Mouse (Mus musculus) kidney, adult 2 months (tissue): ENCODE data around the gene Abca6. TPM values are rescaled to one million over a fixed set of nuclear protein-coding genes. Genes with fewer than 3 reads are reported as not detected.
A peak's percentile ranks its signal among the peaks of the same experiment; 100 is the strongest.

Source experiments
- DNase-seq: peaks from one replicate; pipeline ENCODE4 v3.0.0; 2021
- H3K27ac ChIP-seq: fragments of 200-500 bp; 2 replicates; pipeline ENCODE4 v1.5.1; 2012; ENCODE audit warnings: low read depth, low read length, control low read depth, inconsistent platforms; ENCODE audit not compliant: insufficient read depth
- H3K27me3 ChIP-seq: fragments of 200-500 bp; replicated peaks from 2 replicates; pipeline ENCODE4 v1.6.1; 2012; ENCODE audit warnings: mild to moderate bottlenecking, moderate library complexity, low read length, inconsistent platforms; ENCODE audit not compliant: control insufficient read depth, insufficient read depth
- H3K36me3 ChIP-seq: fragments of 200-500 bp; 2 replicates; pipeline ENCODE4 v1.6.1; 2012; ENCODE audit warnings: mild to moderate bottlenecking, moderate library complexity, low read length, inconsistent platforms; ENCODE audit not compliant: control insufficient read depth, insufficient read depth
- H3K4me1 ChIP-seq: fragments of 200-500 bp; 2 replicates; pipeline ENCODE4 v1.6.1; 2011; ENCODE audit warnings: low read length; ENCODE audit not compliant: control insufficient read depth, insufficient read depth
- H3K4me3 ChIP-seq: fragments of 200-500 bp; 2 replicates; pipeline ENCODE4 v1.5.1; 2011; ENCODE audit warnings: mild to moderate bottlenecking, low read depth, low read length, control low read depth; ENCODE audit not compliant: insufficient read depth
- CTCF ChIP-seq: fragments of 200-500 bp; conservative IDR thresholded peaks from 2 replicates; pipeline ENCODE4 v1.5.1; 2011; ENCODE audit warnings: low read depth, mild to moderate bottlenecking, control low read depth, low read length, moderate library complexity, mixed read lengths; ENCODE audit not compliant: insufficient read depth, insufficient read length
- POLR2A ChIP-seq: fragments of 200-500 bp; IDR thresholded peaks from one replicate; pipeline ENCODE4 v1.6.1; 2011; ENCODE audit warnings: low read depth, low read length, control low read depth
- WGBS: fragments of 180-500 bp; shearing (Covaris S2); methylation state at CpG from one replicate; pipeline ENCODE4 v1.1.7; 2018; 5-methylcytosine and 5-hydroxymethylcytosine counted together
- polyA plus RNA-seq: library from polyadenylated mRNA; depleted of rRNA; stranded (reverse); fragments of >200 nt; gene quantifications from 2 replicates; pipeline ENCODE4 v1.2.3, GENCODE M21; 2012

Gene Abca6
- polyA plus RNA-seq, 1 experiment, result 0.56 TPM

DNA sequence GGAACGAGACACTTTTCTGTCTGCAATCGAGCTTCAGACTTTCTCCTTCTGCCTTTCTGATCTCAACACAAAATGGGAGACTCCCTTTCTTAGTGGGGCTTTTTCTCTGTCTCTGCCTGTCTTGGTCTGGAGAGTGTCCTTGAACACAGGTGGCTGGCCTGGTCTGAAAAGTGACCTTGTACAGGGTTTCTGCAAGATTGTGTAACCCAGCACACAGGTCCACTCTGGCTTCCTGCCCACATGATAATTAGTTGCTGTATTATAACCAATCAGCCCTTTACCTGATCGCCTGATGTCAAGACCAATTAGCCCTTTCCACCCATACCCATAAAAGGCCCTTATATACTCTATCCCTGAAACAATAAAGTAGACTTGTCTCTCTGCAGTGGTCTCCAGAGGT is 52.7 kb downstream of the Abca6 start:
- DNase-seq, result no peak
- no peak for TF ChIP-seq POLR2A
- no peak for TF ChIP-seq CTCF
- WGBS, result 76% methylated on average over 3 of the region's 3 CpGs

DNA sequence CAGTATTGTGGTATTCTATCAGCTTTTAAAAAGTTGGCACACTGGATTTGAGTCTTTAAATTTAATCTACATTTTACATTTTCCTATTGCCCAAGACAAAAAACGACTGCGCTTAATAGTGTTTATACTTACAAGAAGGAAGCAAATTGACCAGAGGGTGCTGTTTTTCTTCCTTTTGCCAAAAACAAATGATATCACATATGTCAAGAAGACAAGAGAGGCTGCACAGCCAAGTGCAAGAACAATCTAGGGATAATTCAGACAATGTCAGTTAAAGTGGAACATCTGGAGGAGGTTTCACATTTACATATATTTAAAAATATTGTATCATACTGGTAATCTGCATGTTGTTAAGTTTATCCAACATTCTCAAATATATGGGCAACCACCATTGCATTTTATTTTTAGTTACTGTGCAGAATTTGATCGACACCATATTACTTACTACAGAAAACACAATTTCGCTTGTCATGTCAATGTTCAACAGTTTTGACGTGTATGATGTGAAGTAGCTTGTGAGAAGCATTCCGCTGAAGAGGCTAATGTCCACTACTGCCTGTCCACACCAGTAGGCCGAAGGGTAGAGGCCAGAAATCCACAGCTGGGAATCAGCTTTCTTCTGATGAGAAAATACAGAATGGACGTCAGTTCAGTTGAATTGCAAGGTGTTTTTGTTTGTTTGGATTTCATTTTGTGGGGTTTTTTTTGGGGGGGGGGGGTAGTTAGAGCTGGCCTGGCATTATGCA is 54.8 kb downstream of the Abca6 start:
- TF ChIP-seq POLR2A (no peak), CTCF (no peak)
- no peaks in the 10 kb centered on the region for H3K36me3 ChIP-seq
- no peak overlapping the region for H3K4me3 ChIP-seq
- no peak for DNase-seq
- H3K4me1 ChIP-seq, result no peaks in the 10 kb centered on the region
- H3K27me3 ChIP-seq, result no peaks in the 10 kb centered on the region
- 85% methylated on average over 8 of the region's 8 CpGs for WGBS
- H3K27ac ChIP-seq, result no peak overlapping the region

More for the DNA sequence above, 52.7 kb downstream of the Abca6 start:
- H3K27ac ChIP-seq, result no peak overlapping the region
- no peak overlapping the region for H3K4me3 ChIP-seq
- no peaks in the 10 kb centered on the region for H3K36me3 ChIP-seq
- no peaks in the 10 kb centered on the region for H3K27me3 ChIP-seq
- H3K4me1 ChIP-seq, result no peaks in the 10 kb centered on the region

DNA sequence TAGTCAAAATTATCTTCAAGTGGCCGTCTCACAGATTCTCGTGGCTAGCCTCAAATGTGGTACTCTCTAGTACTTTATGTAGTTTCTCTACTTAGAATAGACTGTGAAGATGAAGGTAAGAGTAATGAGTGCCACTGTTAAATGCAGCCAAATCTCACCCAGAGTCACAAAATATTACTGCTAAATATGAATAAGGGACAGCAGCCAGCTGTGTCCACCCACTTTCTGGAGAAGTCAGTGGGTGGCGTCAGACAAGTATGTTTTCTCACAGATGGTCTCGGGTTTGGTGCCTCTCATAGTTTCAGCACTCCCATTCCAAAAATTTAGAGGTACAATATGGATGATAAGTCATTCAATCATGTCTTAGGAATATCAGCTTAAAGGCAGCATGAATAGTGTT is 56.3 kb downstream of the Abca6 start:
- no peaks in the 10 kb centered on the region for H3K36me3 ChIP-seq
- no peak overlapping the region for H3K27ac ChIP-seq

DNA sequence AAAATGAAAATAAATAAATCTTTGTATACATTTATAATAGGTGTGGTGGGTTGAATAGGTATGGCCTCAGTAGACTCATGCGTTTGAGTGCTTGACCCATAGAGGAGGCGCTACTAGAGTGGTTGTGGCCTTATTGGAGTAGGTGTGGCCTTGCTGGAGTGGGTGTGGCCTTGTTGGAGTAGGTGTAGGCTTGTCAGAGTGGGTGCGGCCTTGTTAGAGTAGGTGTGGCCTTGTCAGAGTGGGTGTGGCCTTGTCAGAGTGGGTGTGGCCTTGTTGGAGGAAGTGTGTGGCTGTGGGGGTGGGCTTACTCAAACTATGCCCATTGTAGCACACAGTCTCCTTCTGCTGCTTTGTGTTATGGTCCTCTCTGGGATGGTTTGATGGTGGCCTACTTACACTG is 80.4 kb downstream of the Abca6 start:
- TF ChIP-seq CTCF, result no peak
- no peak for TF ChIP-seq POLR2A
- WGBS, result over 99% methylated on average over 3 of the region's 3 CpGs
- H3K4me3 ChIP-seq, result no peak overlapping the region
- H3K4me1 ChIP-seq, result no peaks in the 10 kb centered on the region
- H3K36me3 ChIP-seq, result no peaks in the 10 kb centered on the region
- no peak for DNase-seq
- no peak overlapping the region for H3K27ac ChIP-seq
- no peaks in the 10 kb centered on the region for H3K27me3 ChIP-seq

More for the DNA sequence above, 56.3 kb downstream of the Abca6 start:
- no peaks in the 10 kb centered on the region for H3K4me1 ChIP-seq
- 86% methylated on average over 4 of the region's 4 CpGs for WGBS
- no peak overlapping the region for H3K4me3 ChIP-seq
- no peak for DNase-seq
- no peaks in the 10 kb centered on the region for H3K27me3 ChIP-seq
- TF ChIP-seq POLR2A (no peak), CTCF (no peak)

DNA sequence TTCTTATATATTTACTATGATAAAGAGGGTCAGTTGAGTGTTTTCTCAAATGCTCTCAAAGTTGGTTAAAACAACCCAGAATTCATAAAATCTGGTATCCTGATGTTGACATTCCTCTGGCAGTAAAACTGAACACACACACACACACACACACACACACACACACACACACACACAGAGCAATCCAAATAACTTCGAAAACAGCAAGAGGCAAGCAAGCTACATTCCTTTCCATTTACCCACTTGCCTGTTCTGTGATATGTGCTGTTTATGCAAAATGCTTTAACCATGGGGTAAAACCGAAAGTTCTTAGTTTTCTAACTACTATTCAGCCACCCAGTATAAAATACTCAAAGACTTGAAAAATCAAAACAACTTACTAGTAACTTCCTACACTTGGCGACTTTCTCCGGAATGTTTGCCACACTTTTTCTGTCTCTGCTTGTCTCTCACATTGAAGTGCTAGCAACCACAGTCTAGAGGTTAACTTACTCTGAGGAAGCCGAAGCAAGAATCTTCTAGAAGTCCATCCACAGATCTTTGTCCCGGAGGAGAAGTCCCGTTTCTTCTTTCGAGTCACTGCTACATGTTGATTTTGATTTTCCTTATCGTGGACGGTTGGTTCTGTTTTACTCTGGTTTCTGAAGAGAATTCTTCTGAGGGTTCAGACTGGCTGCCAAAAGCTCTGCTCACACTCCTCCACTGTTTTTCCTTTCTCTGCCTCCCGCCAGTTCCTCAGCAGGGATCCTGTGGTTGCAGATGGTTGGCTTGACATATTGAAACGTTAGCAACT is 83.9 kb downstream of the Abca6 start, which contains the start of gene Abca9:
Gene Abca9 (minus strand): TSS at position 738 of the 793 bp plus-strand sequence.
- 52% methylated on average over 12 of the region's 12 CpGs for WGBS
- H3K4me3 ChIP-seq, result peak within 1 kb of the TSS; percentile 18; the same call in 1 of the 2 replicates

DNA sequence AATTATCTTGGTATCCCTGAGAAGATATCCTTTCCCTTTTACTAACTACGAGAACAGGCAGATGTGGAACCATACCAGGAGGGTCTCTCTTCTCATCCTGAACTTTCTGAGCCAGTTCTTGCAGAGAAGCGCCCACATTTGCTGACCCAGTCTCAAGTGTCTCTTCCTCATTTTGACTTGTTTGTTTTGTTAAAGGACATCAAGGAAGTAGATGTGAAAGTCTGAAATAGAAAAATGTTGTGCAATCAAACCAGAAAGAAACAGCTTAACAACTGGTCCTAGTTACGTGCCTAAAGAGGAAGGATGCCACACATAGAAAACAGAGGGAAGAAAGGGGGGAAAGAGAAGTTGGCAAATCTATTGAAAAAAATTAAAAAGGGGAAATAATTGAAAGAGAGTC is 85.8 kb downstream of the Abca6 start:
- Histone ChIP-seq H3K36me3 (no peaks in the 10 kb centered on the region), H3K27ac (peak overlapping the region; percentile 56; the same call in 1 of the 2 replicates), H3K27me3 (no peaks in the 10 kb centered on the region), H3K4me1 (no peaks in the 10 kb centered on the region), H3K4me3 (no peak overlapping the region)
- no peak for TF ChIP-seq POLR2A
- TF ChIP-seq CTCF, result no peak
- DNase-seq, result peak; percentile 28
- WGBS, result 20% methylated on average over 3 of the region's 3 CpGs

More for the DNA sequence above, 83.9 kb downstream of the Abca6 start, which contains the start of gene Abca9:
- Histone ChIP-seq H3K4me1 (no peaks in the 10 kb centered on the region), H3K36me3 (no peaks in the 10 kb centered on the region), H3K27me3 (no peaks in the 10 kb centered on the region), H3K27ac (peak within 1 kb of the TSS; percentile 91)
- DNase-seq, result peak; percentile 34
- TF ChIP-seq POLR2A (no peak), CTCF (no peak)

DNA sequence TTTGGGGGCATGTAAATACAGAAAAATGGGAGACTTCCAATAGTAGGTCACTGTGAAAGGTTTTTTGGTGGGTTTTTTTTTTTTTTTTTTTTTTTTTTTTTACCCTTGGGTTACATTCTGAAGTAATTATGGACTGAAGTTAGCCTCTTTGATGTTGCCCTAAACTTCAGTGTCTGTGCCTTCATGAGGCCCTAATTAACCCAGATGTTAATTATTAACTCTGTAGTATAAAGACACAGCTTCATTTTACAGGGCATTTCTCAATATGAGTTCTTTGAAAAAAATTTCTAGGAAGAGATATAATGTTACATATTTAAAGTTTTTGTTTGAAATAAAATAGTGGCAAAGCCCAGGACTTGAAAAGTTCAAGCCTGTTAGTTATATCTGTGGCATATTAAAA is 86.2 kb downstream of the Abca6 start:
- no peak for DNase-seq
- Histone ChIP-seq H3K4me1 (no peaks in the 10 kb centered on the region), H3K4me3 (no peak overlapping the region), H3K27me3 (no peaks in the 10 kb centered on the region), H3K27ac (peak overlapping the region; percentile 56; the same call in 1 of the 2 replicates), H3K36me3 (no peaks in the 10 kb centered on the region)
- no peak for TF ChIP-seq CTCF
- no peak for TF ChIP-seq POLR2A
